Mouse (Mus musculus): ENCODE measurements around the gene Ralbp1.

- TF ChIP-seq EP300 (IDR thresholded peaks at IDR 0.05) (no peak), CTCF (IDR thresholded peaks at IDR 0.05) (no peak)
Observed at GRCm38 (mm10) chr17:65822423-65822822, 63.2 kb downstream of the Ralbp1 start.
